Mouse (Mus musculus): Measurements from ENCODE around the gene Ptp4a2.

Ptp4a2 gene

DNA sequence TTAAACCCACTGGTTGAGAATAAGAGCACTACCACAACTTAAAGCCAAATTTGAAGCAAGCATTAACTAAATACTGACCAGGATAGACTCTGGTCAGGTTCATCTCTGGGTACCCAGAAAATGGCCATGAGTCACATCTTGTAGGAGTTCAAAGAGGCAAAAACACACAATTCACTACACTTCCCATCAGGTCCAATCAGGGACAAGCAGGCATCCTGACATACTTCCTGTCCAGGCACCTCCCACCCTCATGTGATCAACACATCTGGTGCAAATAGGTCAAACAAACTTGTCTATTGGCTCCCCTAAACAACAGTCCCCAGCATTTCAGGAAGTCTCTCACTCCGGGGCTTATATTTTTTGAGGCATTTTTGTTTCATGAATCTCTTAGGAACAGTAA is 7.7 kb upstream of the Ptp4a2 start:
- no peak for DNase-seq

- DNase-seq, result no peak
These were observed 6.0 kb upstream of the Ptp4a2 start for GRCm38 (mm10) chr4:129805059-129805458.

DNA sequence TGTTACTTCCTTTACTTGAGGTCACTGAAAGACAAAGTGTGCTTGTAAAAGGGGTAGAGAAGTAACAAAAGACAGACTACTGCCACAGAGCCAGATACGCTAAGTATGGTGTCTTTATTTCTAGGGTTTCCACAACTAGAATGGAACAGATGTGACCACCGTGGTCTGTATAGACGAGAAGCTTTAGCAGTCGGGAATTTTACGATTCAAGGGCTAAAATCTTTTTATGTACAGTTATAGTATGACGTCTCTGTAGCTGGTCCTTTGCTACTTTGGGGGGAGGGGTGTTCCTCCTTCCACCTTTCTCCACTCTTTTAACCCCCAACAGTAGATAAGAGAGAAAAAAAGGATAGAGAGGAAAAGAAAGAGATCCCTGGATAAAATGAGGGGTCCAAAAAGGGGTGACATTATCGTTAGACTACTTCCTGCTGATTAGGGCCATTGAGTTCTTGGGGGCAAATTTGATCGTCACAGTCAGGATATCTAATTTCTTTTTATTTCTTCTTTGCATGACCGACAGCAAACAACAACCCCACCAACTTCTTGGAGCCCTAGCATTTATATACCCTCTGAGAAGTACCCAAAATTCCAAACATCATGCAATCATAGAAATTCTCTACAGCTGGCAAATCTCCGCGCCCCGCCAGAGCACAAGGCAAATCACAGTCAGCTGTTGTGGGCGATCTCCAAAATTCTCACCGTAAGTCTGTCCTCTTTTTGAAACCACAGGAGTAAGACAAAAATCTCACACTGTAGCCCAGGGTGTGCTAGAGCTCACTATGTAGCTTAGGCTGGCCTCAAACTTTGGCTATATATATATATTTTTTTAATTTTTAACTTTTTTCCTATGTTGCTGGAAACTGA is 818 bp downstream of the Ptp4a2 start:
- DNase-seq, result no peak

- no peak for DNase-seq
These were observed 6.6 kb downstream of the Ptp4a2 start for GRCm38 (mm10) chr4:129817591-129817990.

GRCm38 (mm10) chr4:129818506-129819195 is 7.6 kb downstream of the Ptp4a2 start:
- DNase-seq, result no peak

GRCm38 (mm10) chr4:129819712-129820336 is 8.8 kb downstream of the Ptp4a2 start:
- DNase-seq, result peak; percentile 98 to 99

DNA sequence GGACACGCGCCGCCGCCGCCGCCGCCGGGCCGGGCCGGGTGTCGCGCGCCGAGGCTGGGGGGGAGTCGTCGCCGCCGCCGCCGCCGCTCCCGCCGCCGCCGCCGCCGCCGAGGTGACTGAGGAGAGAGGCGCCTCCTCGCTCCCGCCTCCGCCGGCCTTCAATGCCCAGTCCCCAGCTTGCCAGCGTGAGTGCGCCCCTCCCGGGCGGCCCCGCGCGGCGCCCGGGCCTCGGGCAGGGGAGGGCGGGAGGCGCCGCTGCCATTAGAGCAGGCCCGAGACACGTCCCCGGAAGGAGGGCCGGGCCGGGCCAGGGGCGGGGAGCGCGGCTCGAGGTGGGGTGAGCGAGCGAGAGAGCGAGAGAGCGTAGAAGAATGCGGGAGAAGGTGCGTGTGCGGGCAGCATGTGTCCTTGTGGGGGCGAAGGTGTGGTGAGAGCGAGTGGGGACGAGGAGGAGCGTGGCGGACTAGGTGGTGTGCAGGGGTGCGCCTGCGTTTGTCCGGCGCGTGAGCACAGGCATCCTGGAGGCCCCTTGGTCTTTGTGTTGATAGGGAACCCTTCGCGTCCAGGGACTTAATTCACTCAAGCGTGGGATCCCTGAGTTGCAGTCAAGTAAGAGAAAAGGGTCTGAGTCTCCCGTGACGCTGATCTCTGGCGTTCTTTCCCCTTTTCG is 9.5 kb downstream of the Ptp4a2 start:
- peak; percentile 81 to 85 for DNase-seq

- no peak for DNase-seq
These were observed 10.1 kb downstream of the Ptp4a2 start for GRCm38 (mm10) chr4:129821087-129821616.

- no peak for DNase-seq
These were observed 11.3 kb downstream of the Ptp4a2 start for GRCm38 (mm10) chr4:129822324-129822723.

GRCm38 (mm10) chr4:129823216-129823810 is 12.3 kb downstream of the Ptp4a2 start:
- DNase-seq, result no peak

- DNase-seq, result no peak
These were observed 16.6 kb downstream of the Ptp4a2 start for GRCm38 (mm10) chr4:129827611-129828010.

DNA sequence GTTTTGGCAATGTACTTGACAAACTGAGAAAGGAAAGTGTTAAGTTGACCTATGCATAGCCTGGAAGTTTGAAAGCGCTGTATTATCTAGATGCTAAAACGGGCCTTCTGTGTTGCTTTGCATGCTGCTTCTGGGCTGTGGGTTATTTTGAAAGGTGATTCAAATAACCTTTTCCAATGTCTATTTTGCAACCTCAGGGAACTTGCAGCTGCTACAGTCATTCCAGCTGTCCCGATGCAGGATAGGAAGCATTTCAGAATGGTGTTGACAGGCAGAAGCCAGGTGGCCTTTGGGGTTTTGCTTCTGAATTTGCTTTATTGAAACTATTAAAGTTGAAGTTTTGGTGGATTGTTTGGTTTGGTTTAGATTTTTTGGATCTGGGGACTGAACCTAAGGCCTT is 17.1 kb downstream of the Ptp4a2 start:
- DNase-seq, result no peak

- DNase-seq, result no peak
These were observed 18.8 kb downstream of the Ptp4a2 start for GRCm38 (mm10) chr4:129829799-129830198.

- DNase-seq, result no peak
These were observed 19.4 kb downstream of the Ptp4a2 start for GRCm38 (mm10) chr4:129830343-129830944.

GRCm38 (mm10) chr4:129834581-129834980 is 23.6 kb downstream of the Ptp4a2 start:
- no peak for DNase-seq

- DNase-seq, result no peak
These were observed 24.3 kb downstream of the Ptp4a2 start for GRCm38 (mm10) chr4:129835296-129835695.

DNA sequence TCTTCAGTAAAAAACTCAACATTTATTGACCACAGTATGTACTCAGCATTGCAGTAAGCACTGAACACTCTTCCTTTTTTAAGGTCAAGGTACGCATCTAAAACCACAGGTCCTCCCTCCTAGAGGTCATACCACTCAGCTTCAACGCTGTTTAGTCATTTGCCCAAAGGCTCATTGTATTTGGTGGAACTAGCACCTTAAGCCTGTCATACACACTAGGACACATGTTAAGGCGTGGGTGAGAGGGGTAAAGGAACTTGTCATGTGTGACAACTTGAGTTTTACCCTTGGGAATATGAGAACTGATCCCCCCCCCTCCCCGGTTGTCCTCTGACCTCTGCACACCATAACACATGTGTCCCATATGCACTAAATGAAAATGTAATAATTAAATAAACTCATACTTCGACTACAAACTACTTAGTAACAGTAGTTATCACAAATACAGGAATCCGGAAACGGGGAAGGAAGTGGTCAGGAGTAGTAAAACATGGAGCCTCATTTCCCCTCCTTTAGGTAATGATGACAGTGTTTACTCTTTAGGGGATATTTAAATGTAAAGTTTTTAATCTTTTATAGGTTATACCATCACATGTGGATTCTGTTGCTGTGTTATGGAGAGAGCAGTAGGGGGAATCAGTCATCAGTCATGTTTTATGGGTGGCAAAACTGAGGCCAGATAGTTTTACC is 29.0 kb downstream of the Ptp4a2 start:
- DNase-seq, result no peak

GRCm38 (mm10) chr4:129846823-129847222 is 35.8 kb downstream of the Ptp4a2 start:
- DNase-seq, result peak in 1 of 2 experiments; percentile 13

- no peak for DNase-seq
These were observed 39.5 kb downstream of the Ptp4a2 start for GRCm38 (mm10) chr4:129850491-129850890.

DNA sequence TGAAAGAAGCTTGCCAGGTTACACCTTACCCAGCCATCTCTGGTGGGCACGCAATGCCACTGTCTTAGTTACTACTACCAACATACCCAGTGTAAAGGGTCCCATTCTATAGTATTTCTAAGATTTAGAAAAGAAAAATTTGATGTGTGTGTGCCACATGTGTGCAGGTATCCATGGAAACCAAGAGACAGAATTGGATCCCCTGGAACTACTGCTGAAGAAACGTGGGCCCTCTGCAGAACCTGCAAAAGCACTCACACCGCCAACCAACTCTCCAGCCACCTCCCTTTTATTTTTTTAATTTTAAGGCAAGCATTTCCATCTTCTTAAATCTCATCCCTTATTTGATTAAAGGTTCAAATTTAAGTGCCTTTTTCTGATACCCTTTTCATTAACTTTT is 40.8 kb downstream of the Ptp4a2 start:
- DNase-seq, result no peak

DNA sequence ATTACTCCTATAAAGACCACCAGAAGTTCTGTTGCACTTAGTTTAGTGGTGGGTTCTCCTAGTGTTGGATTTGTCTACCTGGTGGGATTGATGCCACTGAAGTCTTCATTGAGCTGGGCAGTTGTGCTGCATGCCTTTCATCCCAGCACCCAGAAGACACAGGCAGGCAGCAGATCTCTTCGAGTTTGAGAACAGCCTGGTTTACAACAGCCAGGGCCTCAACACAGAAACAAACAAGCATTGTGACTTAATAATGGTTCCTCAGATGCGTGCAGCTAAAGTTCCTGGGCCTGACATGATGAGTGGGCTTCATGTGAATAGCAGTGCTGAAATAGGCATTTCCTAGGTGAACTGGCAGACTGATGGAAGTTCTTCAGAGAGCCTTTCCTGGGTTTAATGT is 42.0 kb downstream of the Ptp4a2 start:
- no peak for DNase-seq
